Mouse (Mus musculus) cerebral cortex, adult 2 months (tissue): Measurements from ENCODE around the gene Gm9817.

Source experiments
- WGBS: fragments of 180-500 bp; shearing (Covaris S2); methylation state at CpG from one replicate; pipeline ENCODE4 v1.1.7; 2018; 5-methylcytosine and 5-hydroxymethylcytosine counted together

Gm9817 gene

DNA sequence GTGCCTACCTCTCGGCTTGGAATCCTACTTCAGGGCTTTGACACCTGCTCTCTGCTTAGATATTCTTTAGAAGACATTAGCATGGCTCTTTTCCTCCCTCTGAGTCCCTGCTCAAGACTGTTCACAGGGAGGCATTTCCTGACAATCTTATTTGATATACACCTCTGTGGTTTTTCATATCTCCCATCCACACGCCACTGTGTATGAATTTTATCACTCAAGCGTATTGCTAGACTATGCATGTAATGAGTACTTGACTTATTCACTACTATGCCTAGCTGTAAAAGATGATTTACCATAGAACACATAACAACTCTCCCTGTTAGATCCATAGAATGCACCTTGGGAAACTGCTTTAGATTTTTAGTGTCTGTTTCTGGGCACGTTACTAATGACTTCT is 14.3 kb downstream of the Gm9817 start:
- 91% methylated on average over 4 of the region's 4 CpGs for WGBS

- WGBS: 74% methylated on average over 9 of the region's 9 CpGs
Measured at GRCm38 (mm10) chr13:45095028-45095427, 16.5 kb downstream of the Gm9817 start.

- WGBS: 53% methylated on average over 10 of the region's 10 CpGs
Measured at GRCm38 (mm10) chr13:45099582-45100229, 21.2 kb downstream of the Gm9817 start.

DNA sequence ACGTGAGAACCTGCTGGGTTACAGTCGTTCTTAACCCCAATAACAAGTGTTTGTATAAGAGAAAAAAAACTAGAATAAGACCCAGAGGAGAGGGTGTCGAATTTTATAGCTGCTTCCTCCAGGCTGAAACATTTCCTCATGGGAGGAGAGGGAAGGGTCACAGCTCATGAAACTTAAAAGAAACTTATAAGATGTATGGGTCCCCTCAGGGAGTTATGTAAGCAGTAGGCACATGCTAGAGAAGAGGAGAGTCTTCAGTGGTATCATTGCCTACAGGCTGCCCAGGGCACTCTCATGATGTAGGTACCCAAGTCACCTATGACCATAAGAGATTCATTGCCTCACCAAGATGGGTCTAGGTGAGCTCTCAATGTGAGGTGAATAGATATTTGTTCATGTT is 28.0 kb downstream of the Gm9817 start:
- WGBS: 76% methylated on average over 3 of the region's 3 CpGs

DNA sequence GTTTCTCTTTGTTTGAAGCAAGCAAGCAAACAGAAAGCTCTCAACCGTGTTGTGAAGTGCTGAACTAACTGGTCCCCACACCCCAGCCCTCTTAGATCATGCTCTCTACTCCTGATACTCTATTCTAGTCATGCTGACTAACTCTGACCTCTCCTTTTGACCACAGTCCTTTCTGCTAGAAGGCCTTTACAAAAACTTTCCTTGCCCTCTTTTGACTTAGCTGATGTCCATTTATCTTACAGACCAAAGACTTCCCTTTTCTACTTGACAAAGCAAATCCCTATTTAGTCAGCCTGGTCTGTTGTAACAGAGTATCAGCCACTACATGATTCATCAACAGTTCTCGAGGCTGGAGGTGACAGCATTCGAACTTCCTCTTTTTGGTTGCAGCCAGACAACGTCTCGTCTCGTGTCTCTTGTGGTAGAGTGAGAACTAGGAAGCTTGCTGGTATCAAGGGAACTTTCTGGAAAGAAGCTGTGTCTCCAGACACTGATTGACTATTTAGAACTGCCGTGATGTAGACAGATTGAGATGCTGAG is 30.4 kb downstream of the Gm9817 start:
- WGBS: 66% methylated on average over 7 of the region's 7 CpGs

GRCm38 (mm10) chr13:45118375-45118774 is 39.9 kb downstream of the Gm9817 start:
- 76% methylated on average over 5 of the region's 5 CpGs for WGBS

- 85% methylated on average over 3 of the region's 3 CpGs for whole genome bisulfite sequencing
Measured at GRCm38 (mm10) chr13:45118822-45119221, 40.3 kb downstream of the Gm9817 start.
